Mouse (Mus musculus): ENCODE data around the gene Ccnb1. TPM values are rescaled to one million over a fixed set of nuclear protein-coding genes. Genes with fewer than 3 reads are reported as not detected.
"Not testable (repeated sequence)": the region's sequence is repeated elsewhere in the genome, so short reads cannot be mapped to it uniquely, and the experiment has no call there.

The Ccnb1 gene
- polyA plus RNA-seq, 1 experiment from 2014 or later, result 191 TPM

DNA sequence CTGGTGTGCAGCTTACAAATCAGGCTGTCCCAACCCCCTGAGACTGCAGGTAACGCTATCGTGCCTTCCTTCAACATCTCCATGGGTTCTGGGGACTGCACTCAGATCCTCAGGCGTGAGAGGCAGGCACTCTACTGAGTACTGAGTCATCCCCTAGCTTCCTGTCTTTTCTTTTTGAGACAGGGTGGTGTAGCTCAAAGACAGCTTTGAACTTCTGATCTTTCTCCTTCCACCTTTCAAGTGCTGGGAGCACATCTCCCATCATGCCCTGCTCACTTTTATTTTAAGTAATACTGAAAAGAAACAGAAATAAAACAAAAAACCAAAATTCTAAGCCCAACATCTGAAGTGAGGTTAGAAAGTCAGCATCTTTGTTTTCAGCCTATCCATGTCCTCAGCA lies 19.4 kb upstream of the Ccnb1 start:
- WGBS, result 95% methylated on average over 3 of the region's 3 CpGs

DNA sequence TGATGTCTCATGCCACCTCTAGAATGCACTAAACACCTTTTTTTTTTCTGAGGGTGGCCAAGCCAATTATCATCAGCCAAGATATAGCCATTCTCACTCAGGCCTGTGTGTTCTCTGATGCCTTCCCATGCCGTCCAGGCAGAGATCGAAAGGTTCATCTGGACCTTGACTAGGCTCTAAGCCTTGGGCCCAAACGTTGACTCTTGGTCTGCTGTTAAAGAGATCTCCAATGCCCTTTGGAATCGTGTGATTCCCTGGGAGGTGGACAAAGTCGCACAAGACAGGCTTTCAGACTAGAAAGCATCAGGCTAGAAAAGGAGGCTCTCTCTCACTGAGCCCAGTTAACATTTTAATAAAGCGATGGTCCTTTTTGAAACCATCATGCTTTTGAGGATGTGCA lies 10.8 kb upstream of the Ccnb1 start:
- Histone ChIP-seq H3K36me3 (peaks cover 26% of the 10 kb centered on the region), H3K4me1 (no peaks in the 10 kb centered on the region), H3K27me3 (replicated peaks) (no peaks in the 10 kb centered on the region), H3K4me2 (no peak overlapping the region), H3K9me3 (no peaks in the 10 kb centered on the region), H3K9ac (no peak overlapping the region), H3K4me3 (no peak overlapping the region), H3K27ac (replicated peaks) (no peak overlapping the region)
- WGBS, result 83% methylated on average over 6 of the region's 6 CpGs
- no peak for ATAC-seq (ENCODE audit: extremely low read depth, insufficient number of reproducible peaks, low FRiP score, low TSS enrichment)

More for the DNA sequence above, 19.4 kb upstream of the Ccnb1 start:
- Histone ChIP-seq H3K36me3 (peaks cover 86% of the 10 kb centered on the region), H3K4me2 (no peak overlapping the region), H3K27me3 (replicated peaks) (no peaks in the 10 kb centered on the region), H3K4me3 (no peak overlapping the region), H3K9ac (no peak overlapping the region), H3K4me1 (no peaks in the 10 kb centered on the region), H3K9me3 (no peaks in the 10 kb centered on the region), H3K27ac (replicated peaks) (no peak overlapping the region)
- no peak for ATAC-seq (ENCODE audit: extremely low read depth, insufficient number of reproducible peaks, low FRiP score, low TSS enrichment)

DNA sequence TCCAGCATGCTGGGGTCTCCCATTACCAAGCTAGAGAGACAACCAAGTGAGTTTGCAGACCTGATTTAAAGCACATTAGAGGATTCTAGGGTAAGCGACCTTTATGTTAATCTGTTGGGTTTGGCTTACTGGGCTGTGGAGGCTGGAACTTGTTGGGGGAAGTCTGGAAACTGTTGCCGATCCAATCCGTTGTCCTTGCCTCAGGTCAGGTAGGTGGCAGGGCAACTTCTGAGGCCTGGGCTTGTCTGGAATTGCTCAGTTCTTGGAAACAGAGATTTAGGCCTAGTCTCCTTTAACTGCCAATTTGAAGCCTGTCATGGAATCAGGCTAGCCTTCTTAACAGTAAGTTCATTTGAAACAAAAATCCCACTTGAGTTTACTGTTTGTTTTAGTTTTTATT lies 2.7 kb upstream of the Ccnb1 start:
- 72% methylated on average over 3 of the region's 3 CpGs for WGBS
- Histone ChIP-seq H3K27me3 (replicated peaks) (no peaks in the 10 kb centered on the region), H3K4me2 (no peak overlapping the region), H3K4me1 (peaks cover 15% of the 10 kb centered on the region), H3K27ac (replicated peaks) (no peak overlapping the region), H3K9ac (no peak overlapping the region), H3K36me3 (peaks cover 11% of the 10 kb centered on the region), H3K4me3 (no peak overlapping the region), H3K9me3 (no peaks in the 10 kb centered on the region)
- ATAC-seq (ENCODE audit: extremely low read depth, insufficient number of reproducible peaks, low FRiP score, low TSS enrichment), result no peak

DNA sequence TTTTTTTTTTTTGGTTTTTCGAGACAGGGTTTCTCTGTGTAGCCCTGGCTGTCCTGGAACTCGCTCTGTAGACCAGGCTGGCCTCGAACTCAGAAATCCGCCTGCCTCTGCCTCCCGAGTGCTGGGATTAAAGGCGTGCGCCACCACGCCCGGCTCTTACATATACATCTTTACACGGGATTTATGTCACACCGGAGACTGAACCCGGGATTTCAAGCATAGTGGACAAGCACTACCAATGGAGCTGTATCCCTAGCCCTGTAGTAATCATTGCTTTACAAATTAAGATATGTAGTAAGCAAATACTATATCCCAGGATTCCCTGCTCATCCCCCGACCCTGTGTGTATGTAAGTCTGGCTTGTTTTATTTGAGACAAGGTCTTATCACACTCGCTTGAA lies 1.7 kb upstream of the Ccnb1 start:
- Histone ChIP-seq H3K4me1 (peaks cover 25% of the 10 kb centered on the region), H3K36me3 (peaks cover 21% of the 10 kb centered on the region)
- H3K9me3 ChIP-seq; ATAC-seq (ENCODE audit: extremely low read depth, insufficient number of reproducible peaks, low FRiP score, low TSS enrichment); H3K9ac ChIP-seq; H3K27me3 ChIP-seq (replicated peaks); H3K27ac ChIP-seq (replicated peaks); H3K4me2 ChIP-seq; H3K4me3 ChIP-seq: not testable (repeated sequence)
- WGBS, result 88% methylated on average over 12 of the region's 14 CpGs

DNA sequence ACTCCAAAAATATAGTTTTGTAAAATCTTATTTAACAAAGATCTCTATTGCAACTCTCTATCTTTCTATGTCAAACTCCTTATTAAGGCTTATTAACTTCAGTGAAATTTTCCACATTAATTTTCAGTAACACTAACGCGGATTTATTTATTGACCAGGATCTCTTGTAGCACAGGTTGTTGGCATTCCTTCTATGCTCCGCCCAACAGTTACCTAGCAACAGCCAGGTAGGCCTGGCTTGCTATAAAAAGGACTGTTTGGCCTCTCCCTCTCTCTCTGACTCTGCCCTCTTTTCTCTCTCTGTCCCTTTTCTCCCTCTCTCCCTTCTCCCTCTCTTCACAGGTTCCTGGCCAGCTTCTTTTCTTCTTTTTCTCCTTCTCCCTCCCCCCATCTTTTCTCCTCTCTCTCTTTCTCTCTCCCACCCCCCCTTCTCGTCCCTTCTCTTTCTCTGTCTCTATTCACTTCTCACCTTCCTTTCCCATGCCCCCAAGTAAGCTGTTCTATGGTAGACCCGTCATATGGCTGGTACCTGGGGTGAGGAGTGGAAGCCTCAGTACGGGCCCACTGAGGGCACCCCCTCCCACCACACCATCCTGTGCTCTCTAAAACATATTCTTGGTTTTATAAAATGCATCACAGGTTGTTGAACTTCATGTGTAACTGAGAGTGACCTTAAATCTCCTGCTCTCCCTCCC lies 1.1 kb upstream of the Ccnb1 start:
- ATAC-seq (ENCODE audit: extremely low read depth, insufficient number of reproducible peaks, low FRiP score, low TSS enrichment), result no peak

DNA sequence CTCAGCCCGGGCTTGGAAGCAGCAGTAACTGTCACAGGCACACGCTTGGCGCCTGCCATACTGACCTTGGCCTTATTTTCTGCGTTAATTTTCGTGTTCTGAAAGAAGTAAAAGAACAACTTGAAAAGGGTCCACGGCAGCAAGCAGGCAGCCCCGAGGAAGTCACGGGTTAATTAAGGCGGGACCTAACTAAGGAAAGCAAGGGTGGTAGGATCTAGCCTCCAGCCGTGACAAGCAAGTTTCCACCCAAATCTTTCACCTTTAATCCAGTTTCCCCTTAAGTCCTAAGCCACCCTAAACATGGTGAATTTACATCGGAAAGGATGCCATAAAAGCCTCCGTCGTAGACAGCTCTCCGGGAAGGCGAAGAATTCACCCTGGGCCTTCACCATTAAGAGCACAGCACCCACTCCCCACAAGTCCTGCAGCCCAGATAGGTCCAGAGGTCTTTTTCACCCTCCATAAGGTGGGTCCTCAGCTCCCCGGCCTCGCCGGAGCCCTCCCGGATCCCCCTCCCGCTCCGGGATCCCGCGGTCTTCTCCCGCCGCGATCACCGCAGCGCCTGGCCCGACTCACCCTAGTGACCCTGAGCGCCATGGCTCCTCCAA lies 460 bp downstream of the Ccnb1 start:
- no peaks in the 10 kb centered on the region for H3K9me3 ChIP-seq
- peak overlapping the region; percentile 66 for H3K27ac ChIP-seq (replicated peaks)
- peak overlapping the region; percentile 95 for H3K4me3 ChIP-seq
- under 1% methylated on average over 30 of the region's 30 CpGs for WGBS
- no peak; the same call in 1 of the 2 replicates for ATAC-seq (ENCODE audit: extremely low read depth, insufficient number of reproducible peaks, low FRiP score, low TSS enrichment)
- no peaks in the 10 kb centered on the region for H3K27me3 ChIP-seq (replicated peaks)
- peaks cover 33% of the 10 kb centered on the region for H3K4me1 ChIP-seq
- H3K36me3 ChIP-seq, result peaks cover 41% of the 10 kb centered on the region
- peak overlapping the region; percentile 94 for H3K9ac ChIP-seq
- H3K4me2 ChIP-seq, result peak overlapping the region; percentile 95

More for the DNA sequence above, 1.1 kb upstream of the Ccnb1 start:
- Histone ChIP-seq H3K36me3 (peaks cover 26% of the 10 kb centered on the region), H3K9me3 (no peaks in the 10 kb centered on the region), H3K4me3 (no peak overlapping the region), H3K4me2 (no peak overlapping the region), H3K27me3 (replicated peaks) (no peaks in the 10 kb centered on the region), H3K27ac (replicated peaks) (no peak overlapping the region), H3K4me1 (peaks cover 30% of the 10 kb centered on the region), H3K9ac (no peak overlapping the region)
- 73% methylated on average over 6 of the region's 6 CpGs for WGBS

DNA sequence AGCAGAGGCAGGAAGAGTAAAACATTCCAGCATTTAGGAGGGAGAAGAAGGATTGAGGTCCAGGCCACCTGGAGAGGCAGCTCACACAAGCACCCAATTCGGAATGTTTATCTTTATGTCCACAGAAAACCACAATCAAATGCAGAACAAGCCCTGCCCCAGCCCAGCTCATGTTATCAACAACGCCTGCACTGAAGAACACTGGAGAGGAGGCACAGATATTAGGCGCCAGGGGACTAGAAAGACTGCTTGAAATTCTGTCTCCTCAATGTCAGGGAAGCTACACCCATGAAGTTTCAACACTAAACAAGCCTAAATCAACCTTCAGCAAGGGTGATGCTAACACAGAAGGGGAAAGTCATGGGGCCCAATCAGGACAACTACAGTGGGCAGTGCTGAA lies 8.9 kb downstream of the Ccnb1 start:
- Histone ChIP-seq H3K4me1 (peaks cover 21% of the 10 kb centered on the region), H3K4me3 (no peak overlapping the region), H3K27me3 (replicated peaks) (no peaks in the 10 kb centered on the region), H3K27ac (replicated peaks) (no peak overlapping the region), H3K9me3 (no peaks in the 10 kb centered on the region), H3K9ac (no peak overlapping the region), H3K36me3 (peaks cover 47% of the 10 kb centered on the region), H3K4me2 (no peak overlapping the region)
- ATAC-seq (ENCODE audit: extremely low read depth, insufficient number of reproducible peaks, low FRiP score, low TSS enrichment), result no peak
- 52% methylated on average over 3 of the region's 3 CpGs for WGBS

DNA sequence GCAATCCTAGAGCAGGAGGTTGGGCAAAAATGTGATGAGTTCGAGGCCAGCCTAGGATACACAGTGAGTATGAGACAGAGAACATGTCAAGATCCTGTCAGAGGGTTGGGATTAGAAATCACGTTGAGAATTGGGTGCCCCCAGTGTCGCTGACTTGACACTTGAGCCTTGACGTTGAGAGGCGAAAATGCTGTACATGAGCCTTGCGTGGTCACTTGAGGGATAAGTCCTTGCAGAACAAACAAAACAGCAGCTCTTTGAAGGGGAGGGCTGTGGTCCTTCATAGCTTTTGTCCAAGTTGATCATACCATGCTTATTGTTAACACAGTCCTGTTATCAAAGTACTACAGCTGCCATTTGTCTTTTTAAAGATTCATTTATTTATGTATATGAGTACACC lies 9.7 kb downstream of the Ccnb1 start:
- Histone ChIP-seq H3K4me3 (no peak overlapping the region), H3K9me3 (no peaks in the 10 kb centered on the region), H3K4me1 (peaks cover 18% of the 10 kb centered on the region), H3K4me2 (peak overlapping the region; percentile 93; the same call in 1 of the 2 replicates), H3K9ac (no peak overlapping the region; the same call in 1 of the 2 replicates), H3K27me3 (replicated peaks) (no peaks in the 10 kb centered on the region), H3K36me3 (peaks cover 48% of the 10 kb centered on the region), H3K27ac (replicated peaks) (no peak overlapping the region)
- no peak for ATAC-seq (ENCODE audit: extremely low read depth, insufficient number of reproducible peaks, low FRiP score, low TSS enrichment)
- WGBS, result 58% methylated on average over 6 of the region's 6 CpGs

DNA sequence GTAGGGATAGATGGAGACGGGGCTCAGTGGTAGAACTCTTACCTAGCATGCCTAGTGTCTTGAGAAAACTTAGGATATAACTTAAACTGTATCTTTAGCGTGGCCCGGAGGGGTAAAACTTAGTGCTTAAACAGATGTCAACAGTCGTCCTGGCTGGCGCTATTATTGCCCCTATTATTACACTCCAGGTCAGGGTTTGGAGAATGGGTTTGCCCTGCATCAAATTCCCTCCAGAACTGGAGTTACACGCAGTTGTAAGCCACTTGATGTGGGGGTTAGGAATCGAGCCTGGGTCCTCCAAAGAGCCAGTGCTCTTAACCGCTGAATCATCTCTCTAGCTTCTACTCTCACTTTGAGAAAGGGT lies 10.3 kb downstream of the Ccnb1 start:
- H3K9me3 ChIP-seq, result no peaks in the 10 kb centered on the region
- WGBS, result 14% methylated on average over 8 of the region's 8 CpGs
- H3K9ac ChIP-seq, result peak overlapping the region; percentile 80
- H3K36me3 ChIP-seq, result peaks cover 46% of the 10 kb centered on the region
- no peaks in the 10 kb centered on the region for H3K27me3 ChIP-seq (replicated peaks)
- peaks cover 18% of the 10 kb centered on the region for H3K4me1 ChIP-seq
- no peak overlapping the region; the same call in 1 of the 2 replicates for H3K27ac ChIP-seq (replicated peaks)
- peak overlapping the region; percentile 93 for H3K4me2 ChIP-seq
- H3K4me3 ChIP-seq, result peak overlapping the region; percentile 69
- ATAC-seq (ENCODE audit: extremely low read depth, insufficient number of reproducible peaks, low FRiP score, low TSS enrichment), result no peak

DNA sequence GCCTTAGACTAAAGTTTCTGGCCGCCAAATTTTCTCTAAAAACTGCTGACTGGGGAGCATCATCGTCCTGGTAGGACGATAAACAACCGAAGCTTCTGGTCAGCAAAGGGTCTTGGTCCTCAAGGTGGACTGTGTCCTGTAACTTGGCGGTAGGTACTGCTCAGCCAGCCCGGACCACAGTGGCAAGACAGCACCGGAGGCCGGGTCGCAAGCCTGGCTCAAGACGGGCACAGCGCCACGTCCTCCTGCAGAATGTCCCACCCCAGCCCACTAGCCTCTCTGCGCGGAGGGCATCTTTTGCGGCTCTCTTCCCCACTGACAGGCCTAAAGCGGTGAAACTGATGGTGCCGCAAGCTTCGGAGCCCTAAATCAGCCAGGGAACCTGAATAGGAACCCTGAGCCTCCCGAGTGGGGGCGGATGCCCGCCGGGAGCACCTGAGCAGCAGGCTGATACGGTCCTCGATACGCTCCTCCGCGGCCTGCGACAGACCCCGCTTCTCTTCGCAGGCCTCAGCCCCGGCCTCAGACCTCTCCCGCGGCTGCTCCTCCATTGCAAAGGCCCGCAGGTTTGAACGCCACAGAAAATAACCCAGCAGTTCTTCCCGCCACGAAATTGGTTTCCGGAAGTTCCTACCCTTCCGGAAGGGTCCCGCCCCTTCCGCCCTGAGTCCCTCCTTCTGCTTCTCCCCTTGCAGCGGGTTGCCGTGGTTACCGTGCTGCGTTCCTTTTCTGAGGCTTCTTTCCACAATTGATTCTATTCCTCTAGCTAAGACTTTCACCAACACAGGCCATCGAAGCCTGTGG lies 10.9 kb downstream of the Ccnb1 start, which contains the start of gene Cenph:
Gene Cenph (minus strand): TSS at position 648 of the 804 bp plus-strand sequence.
- peaks cover 46% of the 10 kb centered on the region for H3K36me3 ChIP-seq
- H3K9me3 ChIP-seq, result no peaks in the 10 kb centered on the region
- under 1% methylated on average over 46 of the region's 46 CpGs for WGBS
- H3K27me3 ChIP-seq (replicated peaks), result no peaks in the 10 kb centered on the region
- peak within 1 kb of the TSS; percentile 93 for H3K4me2 ChIP-seq
- peak; percentile 44 for ATAC-seq (ENCODE audit: extremely low read depth, insufficient number of reproducible peaks, low FRiP score, low TSS enrichment)
- H3K4me3 ChIP-seq, result peak within 1 kb of the TSS; percentile 69
- H3K9ac ChIP-seq, result peak within 1 kb of the TSS; percentile 80
- no peak within 1 kb of the TSS; the same call in 1 of the 2 replicates for H3K27ac ChIP-seq (replicated peaks)
- H3K4me1 ChIP-seq, result peaks cover 18% of the 10 kb centered on the region

DNA sequence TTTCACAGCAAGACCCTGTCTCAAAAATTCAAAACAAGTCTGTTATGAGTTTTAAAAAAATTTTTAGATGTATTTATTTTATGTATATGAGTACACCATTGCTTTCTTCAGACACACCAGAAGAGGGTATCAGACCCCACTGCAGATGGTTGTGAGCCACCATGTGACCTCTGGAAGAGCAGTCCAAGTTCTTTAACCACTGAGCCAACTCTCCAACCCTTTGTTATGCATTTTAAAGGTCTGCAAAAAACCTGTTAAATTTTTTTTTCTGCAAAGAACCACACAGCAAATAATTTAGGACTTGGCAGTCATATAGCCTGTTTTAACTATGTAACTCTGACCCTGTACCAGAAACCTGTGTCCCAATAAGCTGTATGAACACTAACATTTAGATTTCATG lies 11.7 kb downstream of the Ccnb1 start:
- Histone ChIP-seq H3K27me3 (replicated peaks) (no peaks in the 10 kb centered on the region), H3K27ac (replicated peaks) (no peak overlapping the region), H3K4me2 (peak overlapping the region; percentile 93), H3K9me3 (no peaks in the 10 kb centered on the region), H3K9ac (peak overlapping the region; percentile 80), H3K4me3 (peak overlapping the region; percentile 69), H3K4me1 (peaks cover 18% of the 10 kb centered on the region), H3K36me3 (peaks cover 46% of the 10 kb centered on the region)
- ATAC-seq (ENCODE audit: extremely low read depth, insufficient number of reproducible peaks, low FRiP score, low TSS enrichment), result no peak
